Mouse (Mus musculus) MEL (cell line): ENCODE data around the gene Abcc3. TPM values are rescaled to one million over a fixed set of nuclear protein-coding genes. Genes with fewer than 3 reads are reported as not detected.

Experiments
- DNase-seq: peaks from one replicate; pipeline ENCODE4 v3.0.0; 2011; ENCODE audit warnings: low read depth, low spot score
- H3K27ac ChIP-seq: 2 replicates; pipeline ENCODE4 v1.5.1; 2012; ENCODE audit warnings: low read depth, mild to moderate bottlenecking, control low read depth, low read length, moderate library complexity; ENCODE audit not compliant: control insufficient read depth
- H3K27me3 ChIP-seq, 2 experiments: fragments of 150-350 bp in 1 of 2; sonication (generic) in 1 of 2; 2 replicates each; pipeline ENCODE4 v1.6.1; 2012; ENCODE audit warnings: low read length in 2 of 2, mild to moderate bottlenecking in 2 of 2, improper control_type of control experiment in 1 of 2, moderate library complexity in 1 of 2; ENCODE audit not compliant: insufficient read depth in 2 of 2, control insufficient read depth in 1 of 2
- H3K36me3 ChIP-seq, 2 experiments: 2 replicates each; pipeline ENCODE4 v1.6.1; 2012 to 2014; ENCODE audit warnings: low read length in 2 of 2, improper control_type of control experiment in 1 of 2, inconsistent platforms in 1 of 2, mild to moderate bottlenecking in 1 of 2; ENCODE audit not compliant: insufficient read depth in 2 of 2, control insufficient read depth in 1 of 2
- H3K4me1 ChIP-seq, 2 experiments: fragments of 150-350 bp in 1 of 2; sonication (generic) in 1 of 2; 2 replicates each; pipeline ENCODE4 v1.6.1; 2012; ENCODE audit warnings: low read length in 2 of 2, improper control_type of control experiment in 1 of 2, mild to moderate bottlenecking in 1 of 2; ENCODE audit not compliant: insufficient read depth in 2 of 2, control insufficient read depth in 1 of 2
- H3K4me3 ChIP-seq, 2 experiments: fragments of 150-350 bp in 1 of 2; sonication (generic) in 1 of 2; 2 replicates each; pipeline ENCODE4 v1.5.1; 2012; ENCODE audit warnings: low read depth in 2 of 2, low read length in 2 of 2, mild to moderate bottlenecking in 2 of 2, moderate library complexity in 2 of 2, control low read depth in 1 of 2, improper control_type of control experiment in 1 of 2; ENCODE audit not compliant: control insufficient read depth in 1 of 2, insufficient read depth in 1 of 2
- H3K79me2 ChIP-seq: 2 replicates; pipeline ENCODE4 v1.6.1; 2012; ENCODE audit warnings: mild to moderate bottlenecking, low read length, moderate library complexity; ENCODE audit not compliant: control insufficient read depth, poor library complexity, insufficient read depth
- H3K9ac ChIP-seq: 2 replicates; pipeline ENCODE4 v1.6.1; 2012; ENCODE audit warnings: low read depth, mild to moderate bottlenecking, control low read depth, low read length, moderate library complexity; ENCODE audit not compliant: control insufficient read depth, poor library complexity, severe bottlenecking
- H3K9me3 ChIP-seq: fragments of 150-350 bp; sonication (generic); replicated peaks from 2 replicates; pipeline ENCODE4 v1.6.1; 2012; ENCODE audit warnings: mild to moderate bottlenecking, low read length, improper control_type of control experiment, moderate library complexity; ENCODE audit not compliant: insufficient read depth
- BHLHE40 ChIP-seq: IDR thresholded peaks from 2 replicates; pipeline ENCODE4 v1.6.1; 2012; ENCODE audit warnings: low read depth, mild to moderate bottlenecking, inconsistent platforms, low read length, improper control_type of control experiment, borderline replicate concordance
- CHD1 ChIP-seq: IDR thresholded peaks from 2 replicates; pipeline ENCODE4 v1.6.1; 2012; ENCODE audit warnings: low read depth, mild to moderate bottlenecking, inconsistent platforms, low read length, improper control_type of control experiment
- CTCF ChIP-seq, 3 experiments: IDR thresholded peaks in 2 of 3; conservative IDR thresholded peaks in 1 of 3; 2 replicates each; pipeline ENCODE4 v1.5.1; 2011 to 2012; ENCODE audit warnings: low read length in 3 of 3, low read depth in 2 of 3, mild to moderate bottlenecking in 2 of 3, improper control_type of control experiment in 1 of 3, inconsistent platforms in 1 of 3, mixed read lengths in 1 of 3, moderate library complexity in 1 of 3; ENCODE audit not compliant: control insufficient read depth in 1 of 3, insufficient read depth in 1 of 3, poor library complexity in 1 of 3, severe bottlenecking in 1 of 3
- E2F4 ChIP-seq: IDR thresholded peaks from 2 replicates; pipeline ENCODE4 v1.6.1; 2011; ENCODE audit warnings: low read depth, low read length, improper control_type of control experiment, borderline replicate concordance
- ELF1 ChIP-seq: IDR thresholded peaks from 2 replicates; pipeline ENCODE4 v1.6.1; 2014; ENCODE audit warnings: low read depth, mild to moderate bottlenecking, inconsistent platforms, low read length, improper control_type of control experiment, moderate library complexity
- EP300 ChIP-seq, 2 experiments: IDR thresholded peaks; 2 replicates each; pipeline ENCODE4 v1.6.1; 2011; ENCODE audit warnings: improper control_type of control experiment in 2 of 2, low read length in 2 of 2, low read depth in 1 of 2, mild to moderate bottlenecking in 1 of 2
- ETS1 ChIP-seq: IDR thresholded peaks from 2 replicates; pipeline ENCODE4 v1.6.1; 2012; ENCODE audit warnings: low read depth, mild to moderate bottlenecking, inconsistent platforms, low read length, improper control_type of control experiment, moderate library complexity
- GATA1 ChIP-seq: IDR thresholded peaks from 2 replicates; pipeline ENCODE4 v1.6.1; 2011; ENCODE audit warnings: low read depth, low read length, improper control_type of control experiment
- HCFC1 ChIP-seq: IDR thresholded peaks from 2 replicates; pipeline ENCODE4 v1.6.1; 2012; ENCODE audit warnings: low read depth, mild to moderate bottlenecking, inconsistent platforms, low read length, improper control_type of control experiment, moderate library complexity
- MAX ChIP-seq: IDR thresholded peaks from 2 replicates; pipeline ENCODE4 v1.6.1; 2011; ENCODE audit warnings: low read length, improper control_type of control experiment
- MXI1 ChIP-seq: IDR thresholded peaks from 2 replicates; pipeline ENCODE4 v1.6.1; 2011; ENCODE audit warnings: mild to moderate bottlenecking, low read depth, low read length, improper control_type of control experiment
- POLR2A ChIP-seq, 2 experiments: IDR thresholded peaks; 2 replicates each; pipeline ENCODE4 v1.6.1; 2011 to 2012; ENCODE audit warnings: low read length in 2 of 2, mild to moderate bottlenecking in 2 of 2, control low read depth in 1 of 2, improper control_type of control experiment in 1 of 2, low read depth in 1 of 2, moderate library complexity in 1 of 2; ENCODE audit not compliant: control insufficient read depth in 1 of 2, insufficient read depth in 1 of 2, poor library complexity in 1 of 2
- POLR2AphosphoS2 ChIP-seq: IDR thresholded peaks from 2 replicates; pipeline ENCODE4 v1.6.1; 2011; ENCODE audit warnings: low read length, improper control_type of control experiment
- POLR2AphosphoS5 ChIP-seq: IDR thresholded peaks from 2 replicates; pipeline ENCODE4 v1.6.1; 2012; ENCODE audit warnings: low read depth, borderline replicate concordance, mild to moderate bottlenecking, inconsistent platforms, low read length, moderate library complexity, mixed read lengths
- RAD21 ChIP-seq: IDR thresholded peaks from 2 replicates; pipeline ENCODE4 v1.6.1; 2011; ENCODE audit warnings: mild to moderate bottlenecking, low read depth, low read length, improper control_type of control experiment
- RCOR1 ChIP-seq: IDR thresholded peaks from 2 replicates; pipeline ENCODE4 v1.6.1; 2012; ENCODE audit warnings: low read depth, mild to moderate bottlenecking, inconsistent platforms, low read length, improper control_type of control experiment
- TAL1 ChIP-seq: IDR thresholded peaks from 2 replicates; pipeline ENCODE4 v1.6.1; 2012; ENCODE audit warnings: mild to moderate bottlenecking, inconsistent platforms, low read length, moderate library complexity, mixed read lengths
- TCF12 ChIP-seq: IDR thresholded peaks from 2 replicates; pipeline ENCODE4 v1.6.1; 2014; ENCODE audit warnings: low read depth, mild to moderate bottlenecking, inconsistent platforms, low read length, improper control_type of control experiment, moderate library complexity
- USF1 ChIP-seq: IDR thresholded peaks from 2 replicates; pipeline ENCODE4 v1.6.1; 2014; ENCODE audit warnings: low read depth, mild to moderate bottlenecking, inconsistent platforms, low read length, improper control_type of control experiment, moderate library complexity
- USF2 ChIP-seq, 2 experiments: IDR thresholded peaks; 2 replicates each; pipeline ENCODE4 v1.6.1; 2011 to 2012; ENCODE audit warnings: improper control_type of control experiment in 2 of 2, low read length in 2 of 2, borderline replicate concordance in 1 of 2, inconsistent platforms in 1 of 2, low read depth in 1 of 2, mild to moderate bottlenecking in 1 of 2; ENCODE audit not compliant: insufficient read depth in 1 of 2
- ZC3H11A ChIP-seq: IDR thresholded peaks from 2 replicates; pipeline ENCODE4 v1.6.1; 2012; ENCODE audit warnings: low read depth, mild to moderate bottlenecking, inconsistent platforms, low read length, improper control_type of control experiment
- ZKSCAN1 ChIP-seq: IDR thresholded peaks from 2 replicates; pipeline ENCODE4 v1.6.1; 2012; ENCODE audit warnings: low read depth, mild to moderate bottlenecking, inconsistent platforms, low read length, improper control_type of control experiment, moderate library complexity
- ZMIZ1 ChIP-seq: IDR thresholded peaks from 2 replicates; pipeline ENCODE4 v1.6.1; 2012; ENCODE audit warnings: low read depth, mild to moderate bottlenecking, inconsistent platforms, low read length, improper control_type of control experiment, moderate library complexity
- polyA plus RNA-seq, 2 experiments: library from polyadenylated mRNA; stranded (reverse) in 1 of 2; unstranded in 1 of 2; fragments of >175 nt in 1 of 2; fragments of >200 nt in 1 of 2; gene quantifications; 2 replicates each; pipeline versions ENCODE4 v1.2.1 to v1.2.4; 2012; ENCODE audit warnings: low replicate concordance in 2 of 2, low read depth in 1 of 2; ENCODE audit not compliant: insufficient read length in 2 of 2, insufficient read depth in 1 of 2, missing spikeins in 1 of 2
- total RNA-seq: library from RNA; depleted of rRNA; stranded (reverse); fragments of 300-350 nt; gene quantifications from 2 replicates; pipeline ENCODE4 v1.2.3, GENCODE M21; 2012

Abcc3 gene
- total and polyA plus RNA-seq, 3 experiments = 0.27 to 0.29 TPM; not detected in 1

- Histone ChIP-seq H3K4me3 (no peak overlapping the region), H3K27ac (no peak overlapping the region), H3K9me3 (no peaks in the 10 kb centered on the region), H3K27me3 (no peaks in the 10 kb centered on the region), H3K36me3 (peaks cover 4 to 14% of the 10 kb centered on the region in 2 experiments), H3K79me2 (peaks cover 4% of the 10 kb centered on the region), H3K9ac (no peak overlapping the region)
- peak; percentile 52; the same call in 1 of the 2 replicates for TF ChIP-seq MXI1
- TF ChIP-seq GATA1 = peak; percentile 60
- no peak for TF ChIP-seq USF2 (IDR thresholded peaks at IDR 0.05; ENCODE audit: borderline replicate concordance in 1 of 2, insufficient read depth in 1 of 2, low read depth in 1 of 2, low read length in 2 of 2)
- TF ChIP-seq RCOR1 = 0 out of 2 replicates have a peak, but pooled peaks have one; percentile 36
- no peak for TF ChIP-seq POLR2AphosphoS2
- TF ChIP-seq ELF1 = no peak
- TF ChIP-seq TCF12 = peak; percentile 57
- TF ChIP-seq TAL1 = peak; percentile 44; the same call in 1 of the 2 replicates
- TF ChIP-seq EP300 (IDR thresholded peaks at IDR 0.05; ENCODE audit: low read depth in 1 of 2, low read length in 2 of 2) = peak; percentile 64 to 74; a peak in 3 of 4 replicates
- TF ChIP-seq ZMIZ1 = 0 out of 2 replicates have a peak, but pooled peaks have one; percentile 26
- TF ChIP-seq ETS1 = 0 out of 2 replicates have a peak, but pooled peaks have one; percentile 25
- TF ChIP-seq, all 39 proteins: peak for 8
- peak; percentile 50 for DNase-seq
- H3K4me1 ChIP-seq = peaks cover 4 to 11% of the 10 kb centered on the region in 2 experiments; a peak in 3 of 4 replicates
Observed at GRCm38 (mm10) chr11:94334386-94334968, 58.3 kb downstream of the Abcc3 start.

GRCm38 (mm10) chr11:94332726-94333125, 60.1 kb downstream of the Abcc3 start:
- H3K4me3 ChIP-seq = no peak overlapping the region
- H3K36me3 ChIP-seq = peaks cover 2 to 21% of the 10 kb centered on the region in 2 experiments
- peaks cover 10% of the 10 kb centered on the region for H3K79me2 ChIP-seq
- no peak overlapping the region for H3K9ac ChIP-seq
- no peak overlapping the region for H3K27ac ChIP-seq
- DNase-seq = no peak
- no peaks in the 10 kb centered on the region for H3K27me3 ChIP-seq
- H3K9me3 ChIP-seq = no peaks in the 10 kb centered on the region
- TF ChIP-seq BHLHE40 (no peak), ZC3H11A (no peak), MXI1 (no peak), MAX (no peak), CHD1 (no peak), POLR2AphosphoS2 (no peak), RAD21 (no peak), CTCF (IDR thresholded peaks at IDR 0.05 in 2 of 3, conservative IDR thresholded peaks at IDR 0.05 in 1 of 3; ENCODE audit: control insufficient read depth in 1 of 3, insufficient read depth in 1 of 3, low read depth in 2 of 3, low read length in 3 of 3, poor library complexity in 1 of 3, severe bottlenecking in 1 of 3) (no peak), POLR2AphosphoS5 (no peak), ETS1 (no peak), HCFC1 (no peak), POLR2A (IDR thresholded peaks at IDR 0.05; ENCODE audit: control insufficient read depth in 1 of 2, insufficient read depth in 1 of 2, low read depth in 1 of 2, low read length in 2 of 2, poor library complexity in 1 of 2) (no peak), USF1 (no peak), ZKSCAN1 (no peak), E2F4 (no peak), GATA1 (no peak)
- H3K4me1 ChIP-seq = peaks cover 4 to 17% of the 10 kb centered on the region in 2 experiments; a peak in 3 of 4 replicates
